Mouse (Mus musculus): ENCODE measurements around the gene Gpc4. TPM values are rescaled to one million over a fixed set of nuclear protein-coding genes. Genes with fewer than 3 reads are reported as not detected.

Gene Gpc4
- polyA plus RNA-seq, 1 experiment from 2014 or later, result 48.2 TPM

DNA sequence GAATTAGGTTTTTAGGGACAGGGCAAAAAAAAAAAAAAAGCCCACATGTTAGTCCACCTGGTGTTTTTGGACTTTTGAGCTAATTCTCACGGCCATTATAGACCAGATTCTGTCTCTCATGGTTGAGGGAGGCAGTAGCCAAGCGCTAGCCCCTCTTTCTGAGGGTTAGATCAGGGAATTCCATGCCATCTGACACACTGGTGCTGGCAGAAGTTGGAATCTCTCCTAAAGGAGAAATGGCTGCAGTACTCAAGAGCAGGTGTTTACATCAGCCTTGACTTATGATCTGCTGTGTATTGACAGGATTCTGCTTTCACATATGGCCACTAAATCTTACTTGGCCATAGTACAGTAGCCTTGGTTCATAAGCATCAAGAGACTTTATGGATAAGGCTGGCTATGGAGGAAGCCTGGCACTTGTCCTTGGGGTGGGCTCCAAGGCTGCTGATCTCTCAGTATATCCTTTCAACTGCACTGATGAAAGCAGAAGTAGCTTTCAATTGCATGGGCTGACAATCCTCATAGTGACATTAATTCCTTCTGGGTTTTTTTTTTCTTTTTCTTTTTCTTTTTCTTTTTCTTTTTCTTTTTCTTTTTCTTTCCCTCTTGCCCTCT lies 26.5 kb downstream of the Gpc4 start:
- H3K36me3 ChIP-seq (ENCODE audit: poor library complexity, severe bottlenecking), result no peaks in the 10 kb centered on the region
- no peaks in the 10 kb centered on the region for H3K27me3 ChIP-seq
- peaks cover 27% of the 10 kb centered on the region for H3K4me1 ChIP-seq
- peak; percentile 51; the same call in 1 of the 2 replicates for ATAC-seq
- H3K27ac ChIP-seq, result peak overlapping the region; percentile 63
- no peaks in the 10 kb centered on the region for H3K9me3 ChIP-seq (replicated peaks)
- no peak overlapping the region for H3K4me3 ChIP-seq
- H3K4me2 ChIP-seq, result no peak overlapping the region
- no peak overlapping the region for H3K9ac ChIP-seq
- WGBS, result 20% methylated on average over 2 of the region's 2 CpGs

DNA sequence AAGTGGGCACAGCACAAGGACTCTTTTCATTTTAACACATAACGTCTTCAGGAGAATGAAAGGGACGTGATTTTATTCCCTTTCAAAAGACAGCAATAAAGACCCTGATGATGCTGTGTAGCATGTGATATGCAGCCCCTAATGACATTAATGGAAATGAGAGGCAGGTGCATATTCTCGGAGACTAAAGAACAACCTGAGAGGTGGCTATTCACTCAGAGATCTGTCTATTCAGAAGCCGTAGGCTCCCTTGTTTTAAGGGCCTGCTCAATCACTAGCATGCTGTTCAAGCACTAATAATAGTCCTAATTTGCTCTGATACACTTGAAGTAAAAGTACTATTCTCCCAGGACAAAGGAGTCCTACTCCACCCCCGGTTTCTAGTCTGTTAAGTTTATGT lies 27.0 kb downstream of the Gpc4 start:
- Histone ChIP-seq H3K36me3 (ENCODE audit: poor library complexity, severe bottlenecking) (no peaks in the 10 kb centered on the region), H3K4me2 (no peak overlapping the region), H3K4me1 (peaks cover 27% of the 10 kb centered on the region), H3K9me3 (replicated peaks) (no peaks in the 10 kb centered on the region), H3K9ac (no peak overlapping the region), H3K27ac (peak overlapping the region; percentile 63; the same call in 1 of the 2 replicates), H3K4me3 (no peak overlapping the region), H3K27me3 (no peaks in the 10 kb centered on the region)
- ATAC-seq, result peak; percentile 77; the same call in 1 of the 2 replicates
- WGBS, result 26% methylated on average over 5 of the region's 5 CpGs

DNA sequence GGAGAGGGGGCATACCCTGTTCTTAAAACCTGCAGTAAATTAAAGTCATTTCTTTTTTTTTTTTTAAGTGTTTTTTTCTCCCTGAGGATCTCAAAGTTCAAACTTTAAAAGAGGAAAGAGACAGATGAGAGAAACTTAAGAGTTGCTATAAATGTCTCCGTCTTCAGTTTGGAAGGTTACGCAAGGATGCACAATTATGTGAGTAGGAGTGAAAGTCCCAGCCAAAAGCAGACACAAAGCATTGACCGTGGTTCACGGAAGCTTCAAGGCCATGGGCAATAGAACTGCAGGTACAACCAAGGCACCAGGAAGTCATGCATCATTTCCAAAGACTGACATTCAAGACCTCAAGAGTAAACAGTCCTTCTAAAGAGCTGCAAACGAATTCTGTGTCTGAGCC lies 28.5 kb downstream of the Gpc4 start:
- Histone ChIP-seq H3K27me3 (no peaks in the 10 kb centered on the region), H3K9me3 (replicated peaks) (no peaks in the 10 kb centered on the region)
- 76% methylated on average over 5 of the region's 5 CpGs for whole genome bisulfite sequencing

GRCm38 (mm10) chrX:52129604-52130003 lies 35.4 kb downstream of the Gpc4 start:
- no peak for ATAC-seq
- H3K4me1 ChIP-seq, result peaks cover 10% of the 10 kb centered on the region; the same call in 1 of the 2 replicates
- H3K27me3 ChIP-seq, result no peaks in the 10 kb centered on the region
- H3K36me3 ChIP-seq (ENCODE audit: poor library complexity, severe bottlenecking), result no peaks in the 10 kb centered on the region
- H3K4me3 ChIP-seq, result no peak overlapping the region
- H3K9ac ChIP-seq, result no peak overlapping the region
- WGBS, result 94% methylated on average over 1 of the region's 1 CpGs
- H3K9me3 ChIP-seq (replicated peaks), result no peaks in the 10 kb centered on the region
- H3K27ac ChIP-seq, result no peak overlapping the region
- H3K4me2 ChIP-seq, result no peak overlapping the region

More for the DNA sequence above, 28.5 kb downstream of the Gpc4 start:
- no peaks in the 10 kb centered on the region for H3K36me3 ChIP-seq (ENCODE audit: poor library complexity, severe bottlenecking)
- no peak overlapping the region for H3K4me3 ChIP-seq
- peaks cover 19% of the 10 kb centered on the region for H3K4me1 ChIP-seq
- no peak overlapping the region for H3K4me2 ChIP-seq
- no peak for ATAC-seq
- H3K9ac ChIP-seq, result no peak overlapping the region
- no peak overlapping the region for H3K27ac ChIP-seq

DNA sequence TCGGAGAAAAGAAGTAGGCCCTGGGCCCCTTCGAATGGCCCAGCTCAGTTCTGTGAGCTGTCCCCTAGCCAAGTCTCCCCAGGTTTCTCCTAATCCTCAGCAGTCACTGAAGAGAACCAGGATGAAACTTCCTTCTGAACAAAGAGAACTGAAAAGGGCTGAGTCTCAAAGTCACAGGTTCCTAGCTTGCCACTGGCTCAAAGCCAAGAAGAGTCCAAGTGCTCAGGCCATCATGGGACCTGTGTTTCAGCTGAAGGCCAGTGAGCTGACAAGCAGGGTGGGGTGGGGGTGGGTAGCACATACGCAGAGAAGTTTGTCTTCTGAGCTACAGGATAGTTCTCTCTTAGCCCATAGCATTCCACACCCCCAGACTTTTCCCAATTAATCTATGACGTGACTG lies 36.3 kb downstream of the Gpc4 start:
- WGBS, result 63% methylated on average over 3 of the region's 4 CpGs
- no peaks in the 10 kb centered on the region for H3K9me3 ChIP-seq (replicated peaks)
- H3K36me3 ChIP-seq (ENCODE audit: poor library complexity, severe bottlenecking), result no peaks in the 10 kb centered on the region
- no peak overlapping the region for H3K4me2 ChIP-seq
- no peak overlapping the region for H3K27ac ChIP-seq
- H3K4me1 ChIP-seq, result peaks cover 10% of the 10 kb centered on the region; the same call in 1 of the 2 replicates
- H3K4me3 ChIP-seq, result no peak overlapping the region
- H3K9ac ChIP-seq, result no peak overlapping the region
- H3K27me3 ChIP-seq, result no peaks in the 10 kb centered on the region
- no peak for ATAC-seq

- ATAC-seq, result no peak
- Histone ChIP-seq H3K4me3 (no peak overlapping the region), H3K4me1 (peaks cover 11% of the 10 kb centered on the region), H3K36me3 (ENCODE audit: poor library complexity, severe bottlenecking) (no peaks in the 10 kb centered on the region), H3K27me3 (no peaks in the 10 kb centered on the region), H3K4me2 (no peak overlapping the region), H3K9ac (no peak overlapping the region), H3K27ac (no peak overlapping the region), H3K9me3 (replicated peaks) (no peaks in the 10 kb centered on the region)
- 89% methylated on average over 5 of the region's 5 CpGs for WGBS
Observed at GRCm38 (mm10) chrX:52113651-52114050, 51.4 kb downstream of the Gpc4 start.

GRCm38 (mm10) chrX:52109663-52110062 lies 55.4 kb downstream of the Gpc4 start:
- H3K9ac ChIP-seq, result no peak overlapping the region
- no peaks in the 10 kb centered on the region for H3K36me3 ChIP-seq (ENCODE audit: poor library complexity, severe bottlenecking)
- peaks cover 11% of the 10 kb centered on the region for H3K4me1 ChIP-seq
- H3K27me3 ChIP-seq, result no peaks in the 10 kb centered on the region
- 37% methylated on average over 2 of the region's 2 CpGs for WGBS
- H3K27ac ChIP-seq, result no peak overlapping the region
- H3K9me3 ChIP-seq (replicated peaks), result no peaks in the 10 kb centered on the region
- ATAC-seq, result no peak
- no peak overlapping the region for H3K4me3 ChIP-seq
- H3K4me2 ChIP-seq, result no peak overlapping the region

- Histone ChIP-seq H3K36me3 (ENCODE audit: poor library complexity, severe bottlenecking) (no peaks in the 10 kb centered on the region), H3K4me3 (no peak overlapping the region), H3K4me2 (no peak overlapping the region), H3K27me3 (no peaks in the 10 kb centered on the region), H3K9me3 (replicated peaks) (no peaks in the 10 kb centered on the region), H3K27ac (no peak overlapping the region), H3K4me1 (peaks cover 11% of the 10 kb centered on the region), H3K9ac (no peak overlapping the region)
- no peak for ATAC-seq
- no CpG with 5 or more reads among the region's 1 CpGs for WGBS
Observed at GRCm38 (mm10) chrX:52108966-52109365, 56.1 kb downstream of the Gpc4 start.

- H3K27me3 ChIP-seq, result no peaks in the 10 kb centered on the region
- H3K9ac ChIP-seq, result no peak overlapping the region
- no peak for ATAC-seq
Observed at GRCm38 (mm10) chrX:52103771-52104170, 61.3 kb downstream of the Gpc4 start.

DNA sequence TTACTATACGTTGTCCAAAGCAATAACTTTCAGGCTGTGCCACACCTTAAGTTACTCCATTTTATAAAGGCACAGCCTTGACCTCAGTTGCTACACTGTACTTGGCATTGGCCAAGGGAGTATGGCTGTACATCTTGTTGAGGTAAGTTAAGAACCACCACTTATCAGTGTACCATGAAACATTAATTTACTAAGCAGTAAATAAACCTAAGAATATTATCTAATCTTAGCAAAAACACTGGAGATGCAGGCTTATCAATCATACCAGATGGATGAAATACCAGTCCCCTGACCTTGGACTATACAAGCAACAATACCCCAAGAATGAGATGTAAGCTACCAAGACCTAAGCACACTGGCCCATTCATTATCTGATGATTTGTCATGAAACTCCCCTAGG lies 63.1 kb downstream of the Gpc4 start:
- ATAC-seq, result no peak
- H3K9me3 ChIP-seq (replicated peaks), result no peaks in the 10 kb centered on the region
- no peak overlapping the region for H3K9ac ChIP-seq
- no peaks in the 10 kb centered on the region for H3K4me1 ChIP-seq
- no peak overlapping the region for H3K4me2 ChIP-seq
- WGBS, result 89% methylated on average over 1 of the region's 1 CpGs
- H3K27me3 ChIP-seq, result no peaks in the 10 kb centered on the region
- no peak overlapping the region for H3K27ac ChIP-seq
- H3K4me3 ChIP-seq, result no peak overlapping the region
- no peaks in the 10 kb centered on the region for H3K36me3 ChIP-seq (ENCODE audit: poor library complexity, severe bottlenecking)

More at GRCm38 (mm10) chrX:52103771-52104170, 61.3 kb downstream of the Gpc4 start:
- Histone ChIP-seq H3K4me2 (no peak overlapping the region), H3K4me1 (no peaks in the 10 kb centered on the region), H3K36me3 (ENCODE audit: poor library complexity, severe bottlenecking) (no peaks in the 10 kb centered on the region), H3K27ac (no peak overlapping the region), H3K4me3 (no peak overlapping the region), H3K9me3 (replicated peaks) (no peaks in the 10 kb centered on the region)
- WGBS, result 77% methylated on average over 1 of the region's 1 CpGs

- Histone ChIP-seq H3K4me3 (no peak overlapping the region), H3K4me1 (no peaks in the 10 kb centered on the region), H3K27me3 (no peaks in the 10 kb centered on the region), H3K36me3 (ENCODE audit: poor library complexity, severe bottlenecking) (no peaks in the 10 kb centered on the region), H3K27ac (no peak overlapping the region), H3K4me2 (no peak overlapping the region), H3K9ac (no peak overlapping the region), H3K9me3 (replicated peaks) (no peaks in the 10 kb centered on the region)
- 88% methylated on average over 6 of the region's 6 CpGs for WGBS
- no peak for ATAC-seq
Observed at GRCm38 (mm10) chrX:52101445-52101844, 63.6 kb downstream of the Gpc4 start.

- no peak overlapping the region for H3K4me3 ChIP-seq
- no peaks in the 10 kb centered on the region for H3K27me3 ChIP-seq
- H3K36me3 ChIP-seq (ENCODE audit: poor library complexity, severe bottlenecking), result no peaks in the 10 kb centered on the region
- no peak overlapping the region for H3K9ac ChIP-seq
- H3K4me2 ChIP-seq, result no peak overlapping the region
- WGBS, result 22% methylated on average over 7 of the region's 7 CpGs
- ATAC-seq, result peak; percentile 86
- peak overlapping the region; percentile 31; the same call in 1 of the 2 replicates for H3K27ac ChIP-seq
- no peaks in the 10 kb centered on the region for H3K4me1 ChIP-seq
- no peaks in the 10 kb centered on the region for H3K9me3 ChIP-seq (replicated peaks)
Observed at GRCm38 (mm10) chrX:52087726-52088348, 77.2 kb downstream of the Gpc4 start.

All from forebrain, embryonic 13.5 days (tissue).